Comparison of ENCODE assay signal across 10 mouse cellular contexts in the genomic region with DNA sequence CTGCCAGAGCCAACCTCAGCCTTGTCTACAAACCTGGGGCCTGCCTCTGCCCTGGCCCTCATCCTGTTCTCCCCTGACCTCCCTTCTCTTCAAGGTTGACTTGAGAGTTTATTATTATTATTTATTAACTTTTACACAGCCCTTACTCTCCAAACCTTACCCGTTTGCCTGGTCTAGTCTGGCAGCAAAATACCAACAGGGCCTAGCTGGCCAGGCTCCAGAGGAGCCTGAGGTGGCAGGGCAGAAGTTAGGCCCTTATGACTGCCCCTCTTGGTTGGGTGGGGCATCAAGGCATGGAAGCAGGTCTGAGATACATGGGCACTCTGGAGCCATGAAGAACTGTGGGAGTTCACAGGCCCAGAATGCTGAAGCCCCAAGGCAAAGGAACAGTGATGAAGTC. TPM values are rescaled to one million over a fixed set of nuclear protein-coding genes. Genes with fewer than 3 reads are reported as not detected.
DNase-seq lines count a peak whose midpoint lies in the region; ATAC-seq lines count a peak whose summit lies in the region.
"Had no signal": no experiment of that assay in that cellular context is flagged by ENCODE, and none has a peak within 500 bp of the region (broad histone marks: within the 10 kb centered on the region; RNA-seq: fewer than 3 reads in every experiment).

No protein-coding gene starts in this region.

- H3K27ac ChIP-seq in heart, embryonic 15.5 days = 0 out of 2 replicates have a peak overlapping the region, but pooled peaks have one; percentile 15
- H3K27ac ChIP-seq in forebrain, embryonic 10.5 days = peak overlapping the region; percentile 99
- peak overlapping the region; percentile 82 for H3K27ac ChIP-seq in midbrain, embryonic 15.5 days
- H3K27ac ChIP-seq: liver, embryonic 14.5 days had no signal

- DNase-seq in heart, postnatal 36 days = no peak
- no peak for DNase-seq in forebrain, embryonic 10.5 days (ENCODE audit: extremely low spot score, low spot score)
- peak; percentile 88 to 93 for DNase-seq in kidney, adult 8-10 months
- DNase-seq in ovary, adult 18-20 months (ENCODE audit: low spot score) = no peak
- no peak for DNase-seq in gastrocnemius, postnatal 10 days

- ATAC-seq in heart, embryonic 15.5 days (replicated peaks; ENCODE audit: insufficient number of reproducible peaks, insufficient read depth, low FRiP score, low read depth) = no peak
- ATAC-seq in midbrain, embryonic 15.5 days (replicated peaks) = no peak
- ATAC-seq in CD4-positive, CD25-positive, alpha-beta regulatory T cell, adult 4 months = no peak

- H3K4me2 ChIP-seq in heart, embryonic 15.5 days = no peak overlapping the region
- peak overlapping the region; percentile 72 for H3K4me2 ChIP-seq in midbrain, embryonic 15.5 days

- 0 out of 2 replicates have a peak overlapping the region, but pooled peaks have one; percentile 10 for H3K9ac ChIP-seq in heart, embryonic 15.5 days
- no peak overlapping the region for H3K9ac ChIP-seq in midbrain, embryonic 15.5 days
- H3K9ac ChIP-seq: liver, embryonic 14.5 days had no signal

- no peaks in the 10 kb centered on the region for H3K27me3 ChIP-seq in heart, embryonic 15.5 days
- no peaks in the 10 kb centered on the region for H3K27me3 ChIP-seq in forebrain, embryonic 10.5 days (ENCODE audit: poor library complexity, severe bottlenecking)
- no peaks in the 10 kb centered on the region for H3K27me3 ChIP-seq in midbrain, embryonic 15.5 days (replicated peaks)
- H3K27me3 ChIP-seq: CH12.LX had no signal

- H3K4me1 ChIP-seq in heart, embryonic 15.5 days (replicated peaks) = peaks cover 76% of the 10 kb centered on the region
- peaks cover 75% of the 10 kb centered on the region for H3K4me1 ChIP-seq in forebrain, embryonic 10.5 days
- H3K4me1 ChIP-seq in midbrain, embryonic 15.5 days = peaks cover 76% of the 10 kb centered on the region

- no peak overlapping the region for H3K4me3 ChIP-seq in heart, embryonic 15.5 days
- H3K4me3 ChIP-seq in forebrain, embryonic 10.5 days = peak overlapping the region; percentile 96
- peak overlapping the region; percentile 93 for H3K4me3 ChIP-seq in midbrain, embryonic 15.5 days

- H3K9me3 ChIP-seq in heart, embryonic 15.5 days (replicated peaks) = no peaks in the 10 kb centered on the region
- no peaks in the 10 kb centered on the region for H3K9me3 ChIP-seq in forebrain, embryonic 10.5 days
- no peaks in the 10 kb centered on the region for H3K9me3 ChIP-seq in midbrain, embryonic 15.5 days

- 68% methylated on average over 1 of the region's 1 CpGs for WGBS in heart, embryonic 15.5 days
- WGBS in forebrain, embryonic 10.5 days = 95% methylated on average over 1 of the region's 1 CpGs
- WGBS in midbrain, embryonic 15.5 days = 74% methylated on average over 1 of the region's 1 CpGs

- peaks cover 30% of the 10 kb centered on the region for H3K36me3 ChIP-seq in heart, embryonic 15.5 days
- H3K36me3 ChIP-seq in forebrain, embryonic 10.5 days (replicated peaks) = peaks cover 85% of the 10 kb centered on the region
- no peaks in the 10 kb centered on the region for H3K36me3 ChIP-seq in midbrain, embryonic 15.5 days (replicated peaks)

- intact Hi-C loops in heart, postnatal 36 days (cut with DNase I) = no loop called here

RNA-seq across cellular contexts. Expression of a gene that starts 6.3 kb away (rescaled TPM):
- polyA plus RNA-seq in heart, embryonic 15.5 days (2015; fragmentation: Nextera tagmentation; extraction: Ambion mirVana) = 15.9 and 19.2 TPM in 2 replicates
- total RNA-seq in heart, postnatal 36 days (2021) = 10 to 100 TPM; 38.7 to 40.0 TPM
- 16.6 and 19.3 TPM in 2 replicates for polyA plus RNA-seq in forebrain, embryonic 10.5 days (2016; fragmentation: Nextera tagmentation; extraction: Ambion mirVana)
- 29.9 and 30.5 TPM in 2 replicates for polyA plus RNA-seq in midbrain, embryonic 15.5 days (2015; fragmentation: Nextera tagmentation; extraction: Ambion mirVana)
- polyA plus RNA-seq in CD4-positive, CD25-positive, alpha-beta regulatory T cell, adult 4 months (2017; shearing (Covaris generic)) = 10 to 100 TPM; 16.3 to 21.5 TPM
- total RNA-seq in gastrocnemius, postnatal 10 days (2021) = 10 to 100 TPM; 26.1 to 29.7 TPM

Comparison
In these comparisons a context has a peak if more than half of its experiments do, and no peak if none do; other contexts are left out.
1. H3K27ac ChIP-seq: peak in every context shown above with its lines; median percentile 99 in forebrain, embryonic 10.5 days; 82 in midbrain, embryonic 15.5 days; 15 in heart, embryonic 15.5 days.
2. DNase-seq: peak in kidney, adult 8-10 months (2 of 2); none in heart, postnatal 36 days (0 of 2), forebrain, embryonic 10.5 days (single experiment), ovary, adult 18-20 months (single experiment) and gastrocnemius, postnatal 10 days (single experiment).